Mouse (Mus musculus) E14TG2a.4 (cell line): ENCODE measurements around the gene Nck1.

Experiments used
- CTCF ChIP-seq: conservative IDR thresholded peaks from 2 replicates; pipeline ENCODE4 v1.5.1; 2014; ENCODE audit warnings: low read length
- NANOG ChIP-seq: IDR thresholded peaks from 2 replicates; pipeline ENCODE4 v1.6.1; 2014; ENCODE audit warnings: borderline replicate concordance, low read length, mixed read lengths

- TF ChIP-seq CTCF (no peak), NANOG (no peak)
These were observed 91.3 kb downstream of the Nck1 start for GRCm38 (mm10) chr9:100454664-100454993.
